Mouse (Mus musculus): ENCODE results near the gene Khdc4.

Gene Khdc4

DNA sequence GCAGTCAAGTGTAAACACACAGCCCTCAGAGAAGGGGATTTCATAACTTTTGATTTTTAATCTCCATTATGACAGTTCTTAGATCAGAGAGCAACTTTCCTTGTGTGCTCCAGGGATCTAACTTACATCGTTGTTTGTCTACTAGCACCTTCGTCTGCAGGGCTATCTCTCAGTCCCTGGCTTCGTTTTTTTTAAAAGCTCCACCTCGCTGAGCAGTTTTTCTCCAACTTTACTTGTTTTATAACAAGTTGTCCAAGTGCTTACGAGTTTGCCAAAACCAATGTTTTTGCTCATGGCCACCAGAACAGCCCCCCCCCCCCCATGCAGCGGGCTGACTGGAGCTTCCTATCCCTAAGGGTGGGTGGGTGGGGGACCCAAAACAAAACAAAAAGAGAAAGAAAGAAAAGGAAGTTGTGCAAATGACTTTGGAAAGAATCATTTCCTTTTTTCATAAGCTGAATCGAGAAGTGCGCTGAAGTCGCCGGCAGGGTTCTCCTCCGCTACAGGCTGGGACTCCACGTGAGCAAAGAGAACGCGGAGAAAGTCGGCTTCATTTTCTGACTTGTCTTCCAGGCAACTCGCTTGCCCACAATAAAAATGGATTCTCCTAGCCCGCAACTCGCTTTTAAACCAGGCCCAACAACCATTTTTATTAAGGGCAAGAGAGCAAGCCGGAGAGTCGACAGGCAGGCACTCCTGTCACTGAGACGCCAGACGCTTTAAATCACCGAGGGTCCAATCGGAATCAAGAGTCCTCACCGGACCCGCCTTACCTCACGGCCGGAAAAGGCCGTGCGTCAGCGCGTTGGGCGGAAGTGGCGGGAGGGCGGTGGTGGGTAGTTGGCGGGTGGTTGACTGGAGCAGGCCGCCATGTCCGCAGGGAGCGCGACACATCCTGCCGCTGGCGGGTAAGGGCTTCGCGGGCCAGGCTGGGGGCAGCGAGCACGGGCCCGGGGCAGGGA lies at the start of gene Khdc4:
Khdc4 (plus strand) TSS at position 824 of the 962 bp plus-strand sequence.
- peak; percentile 100 for DNase-seq (ENCODE audit: low read depth, low spot score)

DNA sequence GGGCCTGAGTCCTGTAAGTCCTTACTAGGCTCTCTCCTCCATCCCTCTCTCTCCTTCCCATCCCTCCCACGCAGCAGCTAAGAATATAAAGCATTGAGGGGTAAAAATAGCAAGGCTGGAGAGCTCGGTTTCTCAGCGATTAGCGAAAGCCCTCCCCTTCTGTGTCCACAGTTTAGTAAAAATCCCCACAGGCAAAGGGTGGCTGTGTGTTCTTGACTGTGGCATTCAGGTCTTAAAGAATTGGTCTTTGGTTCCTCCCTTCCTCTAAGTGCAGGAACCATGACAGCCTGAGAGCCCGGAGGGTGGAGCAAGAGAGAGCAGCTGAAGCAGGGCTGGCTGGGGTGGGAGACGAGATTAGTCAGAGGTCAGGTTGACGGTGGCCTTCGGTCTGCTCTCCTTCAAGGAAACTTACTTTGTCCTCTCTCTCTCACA lies 49.0 kb upstream of the Khdc4 start:
- peak; percentile 44 for DNase-seq (ENCODE audit: low read depth, low spot score)

DNA sequence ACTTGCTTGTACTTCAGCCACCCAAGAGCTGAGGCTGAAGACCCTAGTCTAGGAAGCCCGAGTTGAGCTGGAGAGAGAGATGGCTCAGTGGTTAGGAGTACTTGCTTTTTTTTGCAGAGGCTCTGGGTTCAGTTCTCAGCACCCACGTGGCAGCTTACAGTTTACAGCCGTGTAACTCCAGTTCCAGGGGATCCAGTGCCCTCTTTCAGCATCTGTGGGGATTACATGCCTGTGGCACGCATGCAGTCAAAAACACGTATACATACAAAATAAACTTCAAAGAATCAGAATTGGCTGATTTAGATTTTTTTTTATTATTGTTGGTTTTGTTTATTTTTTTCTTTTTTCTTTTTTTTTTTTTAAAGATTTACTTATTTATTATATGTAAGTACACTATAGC lies 48.5 kb upstream of the Khdc4 start:
- no peak for DNase-seq (ENCODE audit: low read depth, low spot score)

DNA sequence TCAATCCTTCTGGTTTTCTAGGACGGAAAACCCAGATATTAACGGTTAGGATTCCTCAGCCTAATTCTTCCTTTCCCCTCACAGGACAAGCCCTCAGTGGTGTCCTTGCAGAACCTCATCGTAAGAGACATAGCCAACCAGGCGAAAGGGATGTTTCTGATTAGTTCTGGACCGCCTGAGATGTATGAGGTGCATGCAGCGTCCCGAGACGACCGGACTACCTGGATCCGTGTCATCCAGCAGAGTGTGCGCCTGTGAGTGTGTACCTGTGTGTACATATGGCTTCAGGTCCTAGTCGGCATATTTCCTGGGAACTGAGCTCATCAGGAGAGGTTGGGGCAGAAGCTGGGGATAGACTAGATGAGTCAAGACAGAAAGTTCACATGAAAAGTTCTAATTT lies 46.4 kb upstream of the Khdc4 start:
- no peak for DNase-seq (ENCODE audit: low read depth, low spot score)

DNA sequence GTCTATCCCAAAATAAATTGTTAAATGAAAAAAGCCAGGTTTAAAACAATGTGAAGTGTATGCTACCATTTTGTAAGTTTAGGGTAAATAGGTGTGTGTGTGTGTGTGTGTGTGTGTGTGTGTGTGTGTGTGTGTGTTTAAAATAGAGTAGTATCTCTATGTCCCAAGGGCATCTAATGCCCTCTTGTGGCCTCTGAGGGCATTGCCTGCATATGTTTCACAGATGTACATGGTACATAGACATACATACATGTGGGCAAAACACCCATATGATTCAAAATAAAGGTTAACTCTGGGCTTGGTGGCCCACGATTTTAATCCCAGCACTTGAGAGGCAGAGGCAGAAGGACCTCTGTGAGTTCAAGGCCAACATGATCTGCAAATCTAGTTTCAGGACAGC lies 44.9 kb upstream of the Khdc4 start:
- DNase-seq (ENCODE audit: low read depth, low spot score), result peak; percentile 77

DNA sequence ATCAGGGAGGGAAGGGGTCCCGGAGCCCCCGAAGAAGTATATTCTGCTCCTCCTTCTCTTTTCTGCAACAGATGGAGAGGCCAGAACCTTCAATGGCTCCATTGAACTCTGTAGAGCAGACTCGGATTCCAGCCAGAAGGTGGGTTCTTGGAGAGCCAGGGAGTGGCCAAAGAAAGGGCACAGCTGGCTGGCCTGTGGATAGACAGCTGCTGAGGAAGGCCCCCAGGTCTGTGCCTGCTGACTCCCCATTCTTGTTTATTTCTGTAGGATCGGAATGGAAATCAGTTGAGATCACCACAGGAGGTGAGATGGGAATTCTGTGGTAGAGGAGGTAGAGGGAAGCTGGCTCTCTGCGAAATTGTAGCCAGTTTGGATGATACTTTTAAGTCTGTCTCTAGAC lies 42.5 kb upstream of the Khdc4 start:
- peak; percentile 62 for DNase-seq (ENCODE audit: low read depth, low spot score)

DNA sequence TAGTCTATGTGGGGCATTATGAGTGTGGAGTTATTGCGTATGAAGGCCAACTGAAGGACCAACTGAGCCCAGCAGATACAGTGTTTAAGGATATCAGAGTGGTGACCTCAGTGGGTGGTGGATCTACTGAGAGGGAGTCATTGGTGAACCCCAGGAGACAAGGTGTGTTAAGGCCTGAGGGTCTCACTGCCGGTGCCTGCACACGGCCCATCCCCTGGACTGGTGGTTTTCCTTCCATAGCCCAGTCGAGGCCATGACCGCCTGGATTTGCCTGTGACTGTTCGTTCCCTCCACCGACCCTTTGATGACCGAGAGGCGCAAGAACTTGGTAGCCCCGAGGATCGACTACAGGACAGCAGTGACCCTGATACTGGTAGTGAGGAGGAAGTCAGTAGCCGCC lies 39.7 kb upstream of the Khdc4 start:
- DNase-seq (ENCODE audit: low read depth, low spot score), result no peak

DNA sequence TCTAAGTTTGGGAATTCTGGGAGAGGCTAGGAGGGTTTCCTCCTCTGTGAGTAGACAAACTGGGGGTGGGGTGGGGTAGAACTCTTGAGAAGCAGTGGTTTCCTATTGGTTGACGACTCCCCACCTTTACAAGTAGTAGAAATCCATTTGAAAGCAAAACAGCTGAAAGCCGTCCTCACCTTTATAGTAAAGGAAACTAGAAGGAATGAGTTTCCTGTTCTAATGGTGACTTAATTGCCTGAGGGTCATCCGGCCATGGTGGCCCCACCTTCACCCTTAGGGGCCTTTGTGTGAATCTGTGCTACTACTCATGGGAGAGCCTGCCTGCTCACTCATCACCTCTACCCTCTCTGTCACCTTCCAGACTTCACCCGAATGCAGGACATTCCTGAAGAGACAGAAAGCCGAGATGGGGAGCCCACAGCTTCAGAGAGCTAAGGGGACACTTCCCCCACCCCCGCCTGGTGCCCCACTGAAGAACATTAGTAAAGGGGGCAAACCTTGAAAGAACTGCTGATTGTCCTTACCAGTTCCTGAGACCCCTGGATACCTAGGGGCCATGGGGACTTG lies 39.1 kb upstream of the Khdc4 start:
- peak; percentile 91 for DNase-seq (ENCODE audit: low read depth, low spot score)

DNA sequence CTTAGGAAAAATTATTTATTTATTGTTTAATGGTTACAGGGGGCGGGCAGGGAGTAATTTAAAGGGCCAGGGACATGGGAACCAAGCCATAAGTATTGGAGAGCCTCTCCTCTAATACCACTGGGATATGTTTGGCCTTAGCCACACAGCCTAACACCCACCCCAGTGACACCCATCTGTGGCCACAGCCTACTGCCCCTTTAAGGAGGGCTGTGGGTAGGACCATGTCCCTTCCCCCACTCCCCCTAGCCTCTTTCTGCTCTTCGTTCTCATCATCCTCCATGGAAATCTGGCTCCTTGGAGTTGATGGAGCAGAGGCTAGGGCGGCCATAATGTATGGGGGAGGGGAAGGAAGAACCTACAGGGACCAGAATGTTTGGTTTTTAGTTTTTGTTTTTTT lies 38.5 kb upstream of the Khdc4 start:
- no peak for DNase-seq (ENCODE audit: low read depth, low spot score)

DNA sequence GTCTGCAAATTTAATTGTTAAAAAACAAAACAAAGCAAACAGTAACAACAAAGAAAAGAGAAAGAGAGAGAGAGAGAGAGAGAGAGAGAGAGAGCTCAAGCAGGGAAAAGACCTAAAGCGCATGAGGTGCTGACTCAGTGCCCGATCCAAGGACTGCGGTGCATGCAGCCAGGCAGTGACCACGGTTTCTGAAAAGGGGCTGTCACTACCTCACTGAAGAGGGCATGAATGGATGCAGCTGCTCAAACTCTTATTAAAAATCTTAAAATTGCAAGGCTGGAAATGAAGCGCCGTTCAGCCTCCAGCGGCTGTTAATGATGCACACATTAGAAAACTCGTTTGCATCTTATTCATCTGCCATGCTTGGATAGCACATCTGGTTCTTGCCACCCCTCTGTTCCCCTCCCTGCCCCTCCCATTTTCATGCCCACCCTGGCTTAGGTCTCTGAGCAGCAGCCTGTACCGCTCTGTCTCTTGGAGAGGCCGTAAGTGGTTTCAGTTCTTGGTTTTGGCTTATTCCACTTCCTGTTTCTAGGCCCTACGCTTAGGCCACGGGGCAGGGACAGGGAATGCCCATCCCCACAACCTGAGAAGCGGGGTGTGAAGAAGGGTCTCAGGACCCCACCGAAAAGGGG lies 37.7 kb upstream of the Khdc4 start:
- no peak for DNase-seq (ENCODE audit: low read depth, low spot score)

DNA sequence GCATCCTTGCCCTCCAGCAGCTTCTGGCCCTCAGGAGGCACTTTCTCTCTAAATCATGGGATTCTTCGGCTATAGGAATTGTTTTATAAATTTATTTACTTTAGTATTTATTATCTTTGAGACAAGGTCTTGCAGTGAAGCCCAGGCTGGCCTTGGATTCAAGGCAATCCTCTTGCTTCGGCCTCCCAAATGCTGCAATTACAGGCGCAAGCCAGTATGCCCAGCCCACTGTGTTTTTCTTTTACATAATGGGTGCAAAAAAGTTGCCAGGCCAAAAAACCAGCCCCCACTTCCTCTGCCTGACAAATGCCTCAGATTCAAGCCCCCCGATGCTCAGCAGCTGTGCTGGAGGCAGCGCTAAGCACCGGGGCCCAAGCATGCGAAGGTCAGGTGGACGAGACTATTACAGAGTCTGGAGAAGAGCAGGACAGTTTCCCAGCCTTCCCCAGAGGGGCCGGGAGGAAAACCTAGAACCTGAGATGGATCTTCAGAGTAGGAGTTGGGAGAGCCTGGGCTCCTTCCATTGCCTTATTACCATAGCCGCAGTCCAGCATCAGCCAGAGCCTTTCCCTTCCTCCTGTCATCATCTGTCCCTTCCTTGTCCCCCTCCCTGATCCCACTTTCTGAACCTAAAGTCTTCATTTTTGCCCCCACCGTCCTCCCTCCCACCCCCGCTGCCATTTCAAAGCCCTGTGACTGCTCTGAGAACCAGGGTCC lies 37.0 kb upstream of the Khdc4 start:
- DNase-seq (ENCODE audit: low read depth, low spot score), result no peak

DNA sequence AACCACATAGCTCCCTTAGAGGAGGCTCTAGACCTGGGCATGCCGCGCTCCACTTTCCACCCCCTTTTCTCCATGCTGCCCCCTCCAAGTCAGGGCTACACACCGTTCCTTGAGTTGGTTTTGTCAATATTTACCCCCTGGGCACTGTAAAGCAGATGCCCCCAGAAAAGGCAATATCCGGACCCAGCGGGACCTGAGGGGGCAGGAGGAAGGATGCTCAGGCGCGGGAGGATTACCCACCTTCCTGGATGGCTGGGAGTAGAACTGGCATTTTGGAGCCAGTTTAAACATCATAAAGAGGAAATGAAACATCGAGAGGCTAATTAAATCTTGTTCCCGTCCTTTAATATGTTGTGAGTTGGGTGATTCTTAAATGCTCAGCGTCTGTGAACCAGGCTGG lies 36.4 kb upstream of the Khdc4 start:
- DNase-seq (ENCODE audit: low read depth, low spot score), result no peak

DNA sequence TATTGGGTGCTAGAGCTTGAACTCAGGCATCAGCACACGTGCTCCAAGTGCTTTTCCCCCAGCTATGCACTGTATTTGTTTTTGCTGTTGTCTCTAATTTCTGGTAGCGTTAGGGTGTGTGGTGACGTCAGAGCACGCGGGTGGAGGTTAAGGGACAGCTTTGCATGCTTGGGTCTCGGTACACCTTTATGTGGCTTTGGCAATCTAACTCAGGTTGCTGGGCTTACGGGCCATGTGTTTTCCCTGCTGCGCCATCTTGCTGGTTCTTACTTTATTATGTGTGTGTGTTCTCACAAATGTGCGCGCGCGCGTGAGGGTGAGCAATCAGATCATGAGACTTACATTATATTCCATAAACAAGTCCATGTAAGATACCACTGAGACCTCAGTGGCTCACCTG lies 35.6 kb upstream of the Khdc4 start:
- no peak for DNase-seq (ENCODE audit: low read depth, low spot score)

DNA sequence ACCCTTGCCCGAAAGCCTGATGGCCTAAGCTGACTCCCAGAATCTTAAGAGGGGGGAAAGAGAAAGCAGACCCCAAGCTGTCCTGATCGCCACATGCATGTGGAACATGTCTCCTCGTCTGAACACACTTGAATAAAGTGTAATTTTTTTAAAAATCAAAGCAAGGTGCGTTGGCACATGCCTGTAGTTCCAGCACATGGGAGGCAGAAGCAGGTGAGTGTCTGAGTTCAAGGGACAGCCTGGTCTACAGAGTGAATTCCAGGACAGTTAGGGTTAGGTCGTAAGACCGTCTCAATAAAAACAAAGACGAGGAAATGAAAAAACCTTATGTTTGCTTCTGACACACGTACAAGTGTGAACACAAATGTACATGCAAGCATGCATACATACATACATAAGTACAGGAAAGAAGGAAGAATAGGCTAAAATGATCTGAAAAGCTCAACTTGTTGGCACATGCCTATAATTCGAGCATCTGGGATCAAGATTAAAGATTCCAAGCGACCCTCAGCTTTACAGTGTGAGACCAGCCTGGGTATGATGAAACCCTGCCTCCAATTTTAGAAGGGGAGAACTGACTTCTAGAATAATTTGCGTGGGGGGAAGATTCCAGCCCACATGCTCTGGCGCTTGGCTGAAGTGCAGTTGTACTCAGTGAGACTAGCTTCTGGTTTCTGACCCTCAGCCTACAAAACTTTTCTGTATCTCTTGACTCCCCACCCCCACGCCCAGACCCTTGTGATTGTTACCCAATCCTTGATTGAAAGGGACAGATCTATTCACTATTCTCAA lies 34.7 kb upstream of the Khdc4 start:
- DNase-seq (ENCODE audit: low read depth, low spot score), result no peak

DNA sequence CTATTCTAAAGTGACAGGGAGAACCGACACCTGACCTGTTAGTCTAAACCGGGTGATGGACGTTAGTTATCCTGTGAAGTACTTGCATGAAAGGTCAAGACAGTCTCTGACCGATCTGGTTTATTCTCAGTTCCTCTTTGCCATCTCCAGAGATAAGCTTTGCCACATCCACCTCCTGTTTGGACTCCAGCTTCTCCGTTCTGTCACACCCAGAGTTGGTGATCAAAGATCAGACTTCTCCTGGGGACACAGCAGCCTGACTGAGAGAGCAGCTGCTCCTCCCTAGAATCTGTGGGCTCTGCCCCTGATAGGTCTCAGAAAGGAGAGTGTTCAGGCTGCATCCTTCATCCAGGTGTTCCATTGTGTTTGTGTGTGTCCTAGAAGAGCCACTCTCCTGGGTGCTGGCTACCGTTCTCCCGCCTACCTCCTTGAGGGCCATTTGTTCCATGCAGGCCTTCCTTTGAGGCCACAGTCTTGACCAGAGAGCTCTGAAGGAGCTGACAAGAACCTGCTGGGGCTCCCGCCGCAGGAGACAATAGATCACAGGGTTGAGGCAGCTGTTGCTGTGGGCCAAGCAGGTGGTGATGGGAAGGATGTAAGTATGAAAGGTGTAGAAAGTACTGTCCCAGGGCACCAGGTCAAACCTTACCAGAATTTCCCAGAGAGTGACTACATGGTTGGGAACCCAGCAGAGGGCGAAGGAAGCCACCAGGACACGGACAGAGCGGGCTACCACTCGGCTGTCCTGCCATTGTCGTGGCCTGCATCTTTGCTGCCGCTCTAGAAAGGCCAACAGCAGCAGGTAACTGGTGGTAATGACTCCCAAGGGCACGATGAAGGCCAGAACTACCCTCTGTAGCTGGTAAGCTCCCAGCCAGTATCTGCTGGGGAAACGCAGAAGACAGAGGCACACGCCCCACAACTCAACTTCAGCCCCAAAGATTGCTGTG lies 33.7 kb upstream of the Khdc4 start:
- DNase-seq (ENCODE audit: low read depth, low spot score), result no peak

DNA sequence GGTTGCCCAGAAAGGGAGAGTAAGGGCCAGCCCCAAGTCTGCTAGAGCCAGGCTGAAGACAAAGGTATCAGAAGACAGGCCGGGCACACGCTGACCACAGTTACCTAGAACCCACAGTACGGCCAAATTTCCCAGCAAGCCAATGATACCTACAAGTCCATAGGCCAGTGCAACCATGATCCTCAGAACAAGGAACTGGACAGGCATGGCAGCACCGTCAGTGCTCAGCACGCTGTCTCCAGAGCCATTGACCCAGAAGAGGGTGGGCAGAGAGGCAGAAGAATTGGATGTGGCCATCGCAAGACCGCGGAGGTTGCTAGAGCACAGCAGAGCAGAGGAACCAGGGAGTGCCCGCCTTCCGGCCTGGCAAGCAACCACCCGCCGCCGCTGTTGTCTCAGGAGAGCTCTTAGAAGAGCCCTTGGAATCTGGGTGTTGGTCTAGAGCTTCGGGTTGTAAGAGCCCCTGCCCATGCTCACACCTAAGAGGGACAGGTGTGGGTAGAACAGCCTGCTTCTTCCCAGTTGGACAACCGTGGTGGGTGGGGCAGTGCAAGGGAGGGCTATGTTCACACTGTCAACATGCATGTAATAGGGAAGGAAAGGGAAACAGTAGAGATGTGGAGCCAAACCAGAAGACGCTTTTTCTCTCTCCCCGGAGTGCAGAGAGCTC lies 32.6 kb upstream of the Khdc4 start, which contains the start of gene Rxfp4:
Rxfp4 (minus strand) TSS at position 297 of the 670 bp plus-strand sequence.
- DNase-seq (ENCODE audit: low read depth, low spot score), result peak; percentile 33

DNA sequence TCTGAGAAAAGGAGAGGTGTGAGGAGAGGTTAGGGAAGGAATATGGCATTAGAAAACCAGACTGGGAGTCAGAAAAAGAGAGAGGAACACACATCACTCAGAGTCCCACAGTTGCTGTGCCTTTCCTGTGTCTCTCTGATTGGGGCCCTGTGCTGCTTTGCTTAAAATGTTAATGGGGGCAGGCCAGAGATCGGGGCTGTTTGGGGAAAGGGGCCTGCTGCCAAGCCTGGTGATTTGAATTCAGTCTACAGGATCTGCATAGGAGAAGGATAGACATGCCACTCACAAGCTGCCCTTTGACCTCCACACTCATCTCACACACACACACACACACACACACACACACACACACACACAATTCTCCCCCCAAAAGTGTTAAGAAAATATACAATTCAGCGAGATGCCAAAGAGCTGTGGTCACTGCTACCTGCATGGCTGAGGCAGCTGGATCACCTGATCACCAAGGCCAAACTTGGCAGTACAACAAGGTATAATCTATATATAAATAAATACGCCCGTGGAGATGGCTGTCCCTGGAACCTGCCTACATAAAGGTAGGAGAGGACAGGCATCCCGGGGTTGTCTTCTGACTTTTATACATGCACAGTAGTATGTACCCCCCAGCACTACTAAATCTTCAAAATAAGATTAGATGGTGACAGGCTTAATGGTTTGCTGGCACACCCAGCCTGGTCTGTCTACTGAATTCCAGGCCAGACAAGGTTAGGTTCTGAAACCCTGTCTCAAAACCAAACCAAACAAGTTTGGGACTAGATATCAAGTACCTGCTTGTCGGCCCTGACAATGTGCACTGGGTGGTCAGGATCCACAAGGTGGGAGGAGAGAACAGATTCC lies 31.9 kb upstream of the Khdc4 start:
- DNase-seq (ENCODE audit: low read depth, low spot score), result no peak

DNA sequence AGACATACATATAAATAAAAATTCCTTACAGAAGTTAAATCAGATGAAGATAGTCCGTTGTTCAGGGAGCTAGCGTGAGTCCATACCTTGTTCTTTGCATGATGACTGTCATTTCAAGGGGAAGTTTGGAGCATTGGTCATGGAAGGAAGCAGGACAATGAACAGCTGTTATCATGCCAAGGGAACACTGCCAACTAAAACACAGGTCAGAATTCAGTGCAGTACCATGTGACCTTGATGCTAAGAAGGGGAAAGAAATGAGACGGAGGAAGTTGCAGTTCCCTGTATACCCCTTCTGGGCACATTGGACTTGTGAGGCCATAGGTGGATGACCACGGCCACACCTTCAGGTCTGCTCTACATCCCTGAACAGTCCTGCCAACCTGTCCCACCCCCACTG lies 31.0 kb upstream of the Khdc4 start:
- DNase-seq (ENCODE audit: low read depth, low spot score), result no peak

Measured in ZHBTc4 (cell line).